Comparison of ENCODE assay signal across 9 mouse cellular contexts in the genomic region with DNA sequence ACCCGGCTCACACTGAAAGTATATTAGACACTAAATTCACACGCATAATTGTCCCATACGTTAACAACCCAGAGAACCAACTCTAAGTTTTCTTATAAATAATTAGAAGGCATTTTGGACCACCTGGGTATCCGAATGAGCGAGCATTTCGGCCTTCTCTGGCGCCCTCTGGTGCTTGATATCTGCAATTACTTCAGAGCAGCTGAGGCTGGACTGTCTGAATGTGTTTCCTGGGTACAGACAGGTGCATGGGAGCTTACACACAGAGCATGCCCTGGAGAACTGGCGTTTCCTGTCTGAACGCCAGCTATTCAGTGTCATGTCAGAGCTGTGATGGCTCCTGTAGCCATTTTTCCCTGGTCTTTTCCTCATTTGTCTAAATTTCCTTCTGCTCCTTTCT. TPM values are rescaled to one million over a fixed set of nuclear protein-coding genes. Genes with fewer than 3 reads are reported as not detected.
DNase-seq lines count a peak whose midpoint lies in the region; ATAC-seq lines count a peak whose summit lies in the region.
"Had no signal": no experiment of that assay in that cellular context is flagged by ENCODE, and none has a peak within 500 bp of the region (broad histone marks: within the 10 kb centered on the region; RNA-seq: fewer than 3 reads in every experiment).

No protein-coding gene starts in this region.

- peaks cover under 1% of the 10 kb centered on the region; the same call in 1 of the 2 replicates for H3K9me3 ChIP-seq in limb, embryonic 11.5 days (ENCODE audit: control insufficient read depth, low read length)

- intact Hi-C loops in left cerebral cortex, postnatal 14 days (cut with DNase I) = loop anchor here (10.0 kb wide), 2 partner anchors 290 to 1680 kb away; no protein-coding TSS in a partner anchor
- intact Hi-C loops in left cerebral cortex, postnatal 10 days (cut with DNase I) = loop anchor here (1.0 kb wide), 1 partner anchor 138 kb away; no protein-coding TSS in a partner anchor
- intact Hi-C loops in gastrocnemius, postnatal 36 days (cut with DNase I) = loop anchor here (5.0 kb wide), 1 partner anchor 282 kb away; no protein-coding TSS in a partner anchor

- H3K27ac ChIP-seq in limb, embryonic 11.5 days (replicated peaks; ENCODE audit: low read depth, low read length) = no peak overlapping the region
- H3K27ac ChIP-seq: neural tube, embryonic 12.5 days had no signal

- H3K4me1 ChIP-seq in limb, embryonic 11.5 days (ENCODE audit: control insufficient read depth, insufficient read depth, low read length) = 0 out of 2 replicates have a peak, but pooled peaks cover 3% of the 10 kb centered on the region

- H3K4me3 ChIP-seq in limb, embryonic 11.5 days (ENCODE audit: low read depth, low read length) = no peak overlapping the region
- H3K4me3 ChIP-seq: neural tube, embryonic 12.5 days had no signal

- peak; percentile 50 to 63 for DNase-seq in left cerebral cortex, postnatal 14 days (ENCODE audit: low spot score in 2 of 2)
- no peak for DNase-seq in left cerebral cortex, postnatal 10 days (ENCODE audit: extremely low spot score in 1 of 2, low spot score in 2 of 2)
- DNase-seq in MN1 (ENCODE audit: low spot score) = peak; percentile 48
- peak; percentile 53 for DNase-seq in cerebellum, adult 9-10 months
- peak; percentile 21 to 28 for DNase-seq in gastrocnemius, postnatal 36 days
- DNase-seq in limb, embryonic 11.5 days (ENCODE audit: low spot score) = peak; percentile 78
- peak; percentile 78 for DNase-seq in thymus, postnatal 4 days

- WGBS in limb, embryonic 11.5 days = 8% methylated on average over 9 of the region's 9 CpGs

- H3K36me3 ChIP-seq in limb, embryonic 11.5 days (ENCODE audit: control insufficient read depth, insufficient read depth, low read length) = no peaks in the 10 kb centered on the region
- H3K36me3 ChIP-seq: neural tube, embryonic 12.5 days had no signal

- no peak overlapping the region for H3K9ac ChIP-seq in limb, embryonic 11.5 days (ENCODE audit: low read length)
- H3K9ac ChIP-seq: neural tube, embryonic 12.5 days had no signal

- H3K27me3 ChIP-seq in limb, embryonic 11.5 days (ENCODE audit: control insufficient read depth, insufficient read depth, low read length) = peaks cover 16% of the 10 kb centered on the region; the same call in 1 of the 2 replicates

- no peak overlapping the region for H3K4me2 ChIP-seq in limb, embryonic 11.5 days (ENCODE audit: low read depth, severe bottlenecking)
- H3K4me2 ChIP-seq: neural tube, embryonic 12.5 days had no signal

- no peak for ATAC-seq in limb, embryonic 11.5 days (ENCODE audit: insufficient number of reproducible peaks, low FRiP score, low TSS enrichment, low read depth)
- peak; percentile 78 for ATAC-seq in neutrophil, adult 5-6 weeks (ENCODE audit: extremely low read depth, insufficient number of reproducible peaks, low FRiP score, poor library complexity, severe bottlenecking)

RNA-seq across cellular contexts. Expression of a gene that starts 4.1 kb away (rescaled TPM):
- 1 to 10 TPM; 8.5 to 8.9 TPM for total RNA-seq in left cerebral cortex, postnatal 14 days (2021)
- 1 to 10 TPM; 7.0 to 8.1 TPM for total RNA-seq in left cerebral cortex, postnatal 10 days (2021)
- 1 to 10 TPM; 2.5 to 3.6 TPM for total RNA-seq in gastrocnemius, postnatal 36 days (2021)
- 2.5 and 3.8 TPM in 2 replicates for polyA plus RNA-seq in limb, embryonic 11.5 days (2014; fragmentation: Nextera tagmentation; extraction: Ambion mirVana)
- total RNA-seq in neutrophil, adult 5-6 weeks (2017) = 13.4 and 22.3 TPM in 2 replicates

RNA-seq across cellular contexts. Expression of a gene that starts 23.4 kb away (rescaled TPM):
- 10 to 100 TPM; 32.6 to 33.9 TPM for total RNA-seq in left cerebral cortex, postnatal 14 days (2021)
- total RNA-seq in left cerebral cortex, postnatal 10 days (2021) = 10 to 100 TPM; 33.4 to 38.5 TPM
- total RNA-seq in gastrocnemius, postnatal 36 days (2021) = 10 to 100 TPM; 11.1 to 12.0 TPM
- polyA plus RNA-seq in limb, embryonic 11.5 days (2014; fragmentation: Nextera tagmentation; extraction: Ambion mirVana) = 51.8 and 54.4 TPM in 2 replicates
- total RNA-seq in neutrophil, adult 5-6 weeks (2017) = 30.1 and 38.2 TPM in 2 replicates

Comparison
In these comparisons a context has a peak if more than half of its experiments do, and no peak if none do; other contexts are left out.
1. DNase-seq: peak in left cerebral cortex, postnatal 14 days (2 of 2), MN1 (single experiment), cerebellum, adult 9-10 months (single experiment), gastrocnemius, postnatal 36 days (2 of 2), limb, embryonic 11.5 days (single experiment) and thymus, postnatal 4 days (single experiment); none in left cerebral cortex, postnatal 10 days (0 of 2).